Mouse (Mus musculus): ENCODE results near the gene Smcp. TPM values are rescaled to one million over a fixed set of nuclear protein-coding genes. Genes with fewer than 3 reads are reported as not detected.
A peak's percentile ranks its signal among the peaks of the same experiment; 100 is the strongest.

Smcp gene
- not detected in 2 replicates for polyA plus RNA-seq (2015; fragmentation: Nextera tagmentation; extraction: Ambion mirVana)

- no peaks in the 10 kb centered on the region for H3K36me3 ChIP-seq (ENCODE audit: poor library complexity, severe bottlenecking)
- no peaks in the 10 kb centered on the region for H3K4me1 ChIP-seq
- ATAC-seq, result no peak
- H3K9me3 ChIP-seq (replicated peaks), result no peaks in the 10 kb centered on the region
- no peak within 1 kb of the TSS for H3K4me3 ChIP-seq
- no peaks in the 10 kb centered on the region for H3K27me3 ChIP-seq
- H3K27ac ChIP-seq, result no peak within 1 kb of the TSS
- 77% methylated on average over 1 of the region's 1 CpGs for WGBS
- H3K9ac ChIP-seq, result no peak within 1 kb of the TSS
- no peak within 1 kb of the TSS for H3K4me2 ChIP-seq
Observed at GRCm38 (mm10) chr3:92588858-92589257, at the start of gene Smcp. Gene Smcp (minus strand): TSS chr3:92588997.

GRCm38 (mm10) chr3:92638653-92638991 is 49.8 kb upstream of the Smcp start:
- H3K27ac ChIP-seq, result no peak overlapping the region
- H3K4me1 ChIP-seq, result peaks cover 8% of the 10 kb centered on the region; the same call in 1 of the 2 replicates
- no peak overlapping the region for H3K4me2 ChIP-seq
- no peaks in the 10 kb centered on the region for H3K9me3 ChIP-seq (replicated peaks)
- WGBS, result 64% methylated on average over 3 of the region's 3 CpGs
- H3K9ac ChIP-seq, result no peak overlapping the region
- ATAC-seq, result no peak; the same call in 1 of the 2 replicates
- H3K36me3 ChIP-seq (ENCODE audit: poor library complexity, severe bottlenecking), result no peaks in the 10 kb centered on the region
- H3K4me3 ChIP-seq, result no peak overlapping the region
- H3K27me3 ChIP-seq, result no peaks in the 10 kb centered on the region

GRCm38 (mm10) chr3:92637745-92638652 is 49.2 kb upstream of the Smcp start:
- Histone ChIP-seq H3K9me3 (replicated peaks) (no peaks in the 10 kb centered on the region), H3K27ac (no peak overlapping the region), H3K4me3 (no peak overlapping the region), H3K9ac (no peak overlapping the region), H3K4me1 (peaks cover 8% of the 10 kb centered on the region; the same call in 1 of the 2 replicates), H3K36me3 (ENCODE audit: poor library complexity, severe bottlenecking) (no peaks in the 10 kb centered on the region), H3K27me3 (no peaks in the 10 kb centered on the region), H3K4me2 (no peak overlapping the region)
- 18% methylated on average over 1 of the region's 1 CpGs for WGBS
- ATAC-seq, result peak; percentile 68; the same call in 1 of the 2 replicates

GRCm38 (mm10) chr3:92621560-92621959 is 32.8 kb upstream of the Smcp start, which contains the start of gene Lce6a:
Gene Lce6a (minus strand): TSS chr3:92621660.
- Histone ChIP-seq H3K4me2 (no peak within 1 kb of the TSS), H3K9ac (no peak within 1 kb of the TSS), H3K36me3 (ENCODE audit: poor library complexity, severe bottlenecking) (no peaks in the 10 kb centered on the region), H3K9me3 (replicated peaks) (no peaks in the 10 kb centered on the region), H3K27ac (no peak within 1 kb of the TSS), H3K27me3 (no peaks in the 10 kb centered on the region), H3K4me1 (no peaks in the 10 kb centered on the region), H3K4me3 (no peak within 1 kb of the TSS)
- WGBS, result 85% methylated on average over 2 of the region's 2 CpGs
- ATAC-seq, result no peak

GRCm38 (mm10) chr3:92609804-92610203 is 21.0 kb upstream of the Smcp start:
- Histone ChIP-seq H3K36me3 (ENCODE audit: poor library complexity, severe bottlenecking) (no peaks in the 10 kb centered on the region), H3K4me2 (no peak overlapping the region), H3K9ac (no peak overlapping the region), H3K4me1 (no peaks in the 10 kb centered on the region), H3K27me3 (no peaks in the 10 kb centered on the region), H3K9me3 (replicated peaks) (no peaks in the 10 kb centered on the region), H3K4me3 (no peak overlapping the region), H3K27ac (no peak overlapping the region)
- WGBS, result 55% methylated on average over 1 of the region's 1 CpGs
- no peak for ATAC-seq

GRCm38 (mm10) chr3:92607392-92607791 is 18.6 kb upstream of the Smcp start, which contains the start of gene 2210017I01Rik:
Gene 2210017I01Rik (minus strand): TSS chr3:92607492.
- ATAC-seq, result no peak
- H3K27ac ChIP-seq, result no peak within 1 kb of the TSS
- no peaks in the 10 kb centered on the region for H3K9me3 ChIP-seq (replicated peaks)

GRCm38 (mm10) chr3:92602169-92602568 is 13.4 kb upstream of the Smcp start:
- Histone ChIP-seq H3K4me2 (no peak overlapping the region), H3K4me3 (no peak overlapping the region), H3K36me3 (ENCODE audit: poor library complexity, severe bottlenecking) (no peaks in the 10 kb centered on the region), H3K27ac (no peak overlapping the region), H3K4me1 (no peaks in the 10 kb centered on the region), H3K9me3 (replicated peaks) (no peaks in the 10 kb centered on the region), H3K9ac (no peak overlapping the region), H3K27me3 (no peaks in the 10 kb centered on the region)
- WGBS, result 48% methylated on average over 1 of the region's 1 CpGs
- ATAC-seq, result no peak

More at GRCm38 (mm10) chr3:92607392-92607791, 18.6 kb upstream of the Smcp start, which contains the start of gene 2210017I01Rik:
- Histone ChIP-seq H3K4me3 (no peak within 1 kb of the TSS), H3K4me2 (no peak within 1 kb of the TSS), H3K36me3 (ENCODE audit: poor library complexity, severe bottlenecking) (no peaks in the 10 kb centered on the region), H3K9ac (no peak within 1 kb of the TSS), H3K27me3 (no peaks in the 10 kb centered on the region), H3K4me1 (no peaks in the 10 kb centered on the region)

GRCm38 (mm10) chr3:92600456-92600855 is 11.7 kb upstream of the Smcp start:
- H3K27ac ChIP-seq, result no peak overlapping the region
- 61% methylated on average over 1 of the region's 1 CpGs for WGBS
- H3K9me3 ChIP-seq (replicated peaks), result no peaks in the 10 kb centered on the region
- H3K9ac ChIP-seq, result no peak overlapping the region
- ATAC-seq, result no peak
- no peak overlapping the region for H3K4me3 ChIP-seq
- no peaks in the 10 kb centered on the region for H3K4me1 ChIP-seq
- H3K4me2 ChIP-seq, result no peak overlapping the region
- H3K36me3 ChIP-seq (ENCODE audit: poor library complexity, severe bottlenecking), result no peaks in the 10 kb centered on the region
- no peaks in the 10 kb centered on the region for H3K27me3 ChIP-seq

- ATAC-seq, result no peak
- H3K9me3 ChIP-seq (replicated peaks), result no peaks in the 10 kb centered on the region
- no peaks in the 10 kb centered on the region for H3K27me3 ChIP-seq
- no peak overlapping the region for H3K9ac ChIP-seq
- no peak overlapping the region for H3K4me2 ChIP-seq
- H3K27ac ChIP-seq, result no peak overlapping the region
- H3K4me1 ChIP-seq, result no peaks in the 10 kb centered on the region
- H3K4me3 ChIP-seq, result no peak overlapping the region
- H3K36me3 ChIP-seq (ENCODE audit: poor library complexity, severe bottlenecking), result no peaks in the 10 kb centered on the region
Observed at GRCm38 (mm10) chr3:92599973-92600372, 11.2 kb upstream of the Smcp start.

- no peaks in the 10 kb centered on the region for H3K27me3 ChIP-seq
- no peaks in the 10 kb centered on the region for H3K36me3 ChIP-seq (ENCODE audit: poor library complexity, severe bottlenecking)
- H3K9ac ChIP-seq, result no peak overlapping the region
- no peak for ATAC-seq
- no peaks in the 10 kb centered on the region for H3K9me3 ChIP-seq (replicated peaks)
- no peak overlapping the region for H3K27ac ChIP-seq
- H3K4me2 ChIP-seq, result no peak overlapping the region
- 91% methylated on average over 2 of the region's 2 CpGs for WGBS
- no peak overlapping the region for H3K4me3 ChIP-seq
- no peaks in the 10 kb centered on the region for H3K4me1 ChIP-seq
Observed at GRCm38 (mm10) chr3:92598429-92598828, 9.6 kb upstream of the Smcp start.

- H3K4me2 ChIP-seq, result no peak overlapping the region
- ATAC-seq, result no peak
- H3K27me3 ChIP-seq, result no peaks in the 10 kb centered on the region
- no peaks in the 10 kb centered on the region for H3K4me1 ChIP-seq
- no peaks in the 10 kb centered on the region for H3K36me3 ChIP-seq (ENCODE audit: poor library complexity, severe bottlenecking)
- H3K27ac ChIP-seq, result no peak overlapping the region
- H3K4me3 ChIP-seq, result no peak overlapping the region
- no peaks in the 10 kb centered on the region for H3K9me3 ChIP-seq (replicated peaks)
- no peak overlapping the region for H3K9ac ChIP-seq
- WGBS, result 88% methylated on average over 3 of the region's 3 CpGs
Observed at GRCm38 (mm10) chr3:92587190-92587589, 1.6 kb downstream of the Smcp start.

GRCm38 (mm10) chr3:92585055-92585454 is 3.7 kb downstream of the Smcp start:
- Histone ChIP-seq H3K4me1 (no peaks in the 10 kb centered on the region), H3K27me3 (no peaks in the 10 kb centered on the region), H3K36me3 (ENCODE audit: poor library complexity, severe bottlenecking) (no peaks in the 10 kb centered on the region), H3K9ac (no peak overlapping the region), H3K4me3 (no peak overlapping the region), H3K4me2 (no peak overlapping the region), H3K27ac (no peak overlapping the region), H3K9me3 (replicated peaks) (no peaks in the 10 kb centered on the region)
- ATAC-seq, result no peak
- WGBS, result 81% methylated on average over 1 of the region's 1 CpGs

Data from forebrain, embryonic 13.5 days (tissue).